ENCODE assay signal across 8 mouse cellular contexts in genomic region chr11:94629884-94630198, GRCm38 (mm10). TPM values are rescaled to one million over a fixed set of nuclear protein-coding genes. Genes with fewer than 3 reads are reported as not detected.
DNase-seq lines count a peak whose midpoint lies in the region; ATAC-seq and TF ChIP-seq lines count a peak whose summit lies in the region.

No protein-coding gene starts in this region.

- no peaks in the 10 kb centered on the region for H3K27me3 ChIP-seq in cerebellum, adult 2 months (ENCODE audit: control insufficient read depth, insufficient read depth, low read length)
- no peaks in the 10 kb centered on the region for H3K27me3 ChIP-seq in thymus, adult 2 months (ENCODE audit: control insufficient read depth, insufficient read depth, low read length)
- H3K27me3 ChIP-seq in liver, embryonic 14.5 days (ENCODE audit: control insufficient read depth, insufficient read depth, low read length) = no peaks in the 10 kb centered on the region
- H3K27me3 ChIP-seq in stomach, postnatal 0 days (ENCODE audit: control insufficient read depth, insufficient read depth, low read length) = no peaks in the 10 kb centered on the region

- no peak overlapping the region for H3K27ac ChIP-seq in cerebellum, adult 2 months (ENCODE audit: insufficient read depth, low read length)
- H3K27ac ChIP-seq in thymus, adult 2 months (ENCODE audit: control insufficient read depth, insufficient read depth, low read length) = no peak overlapping the region
- H3K27ac ChIP-seq in liver, embryonic 14.5 days = peak overlapping the region; percentile 43
- H3K27ac ChIP-seq in stomach, postnatal 0 days (replicated peaks) = peak overlapping the region; percentile 88

- no peaks in the 10 kb centered on the region for H3K9me3 ChIP-seq in liver, embryonic 14.5 days (ENCODE audit: control insufficient read depth, low read length)
- no peaks in the 10 kb centered on the region for H3K9me3 ChIP-seq in stomach, postnatal 0 days (ENCODE audit: control insufficient read depth, low read length)

- TF ChIP-seq CTCF in cerebellum, adult 2 months (IDR thresholded peaks at IDR 0.05; ENCODE audit: borderline replicate concordance, insufficient read depth, low read depth, low read length) = no peak
- TF ChIP-seq CTCF in thymus, adult 2 months (IDR thresholded peaks at IDR 0.05; ENCODE audit: borderline replicate concordance, control insufficient read depth, extremely low read depth, insufficient read depth, low read length, poor library complexity) = no peak
- TF ChIP-seq CTCF in liver, embryonic 14.5 days (IDR thresholded peaks at IDR 0.05; ENCODE audit: low read depth) = no peak
- no peak for TF ChIP-seq CTCF in stomach, postnatal 0 days (IDR thresholded peaks at IDR 0.05; ENCODE audit: low read depth)

- DNase-seq in cerebellum, adult 2 months = no peak
- no peak for DNase-seq in cerebellum, adult 8-10 months
- no peak for DNase-seq in thymus, adult 2 months
- no peak for DNase-seq in thymus, postnatal 14 days
- no peak for DNase-seq in liver, embryonic 14.5 days (ENCODE audit: low read depth in 3 of 3, low spot score in 3 of 3)
- no peak for DNase-seq in stomach, postnatal 0 days (ENCODE audit: low spot score)
- no peak for DNase-seq in left cerebral cortex, adult 11 months (ENCODE audit: low spot score)
- no peak for DNase-seq in cerebellum, postnatal 14 days

- peaks cover 20% of the 10 kb centered on the region for H3K36me3 ChIP-seq in thymus, adult 2 months (ENCODE audit: control insufficient read depth, insufficient read depth, low read length)
- peaks cover 27% of the 10 kb centered on the region for H3K36me3 ChIP-seq in liver, embryonic 14.5 days (replicated peaks; ENCODE audit: control insufficient read depth, insufficient read depth, low read depth)
- H3K36me3 ChIP-seq in stomach, postnatal 0 days (ENCODE audit: control insufficient read depth, insufficient read depth, low read length) = peaks cover 18% of the 10 kb centered on the region

- peaks cover 9% of the 10 kb centered on the region for H3K4me1 ChIP-seq in cerebellum, adult 2 months (ENCODE audit: control insufficient read depth, insufficient read depth, low read length)
- peaks cover 11% of the 10 kb centered on the region for H3K4me1 ChIP-seq in thymus, adult 2 months (replicated peaks; ENCODE audit: control insufficient read depth, insufficient read depth, low read length)
- peaks cover 0 to 12% of the 10 kb centered on the region in 2 experiments; a peak in 2 of 4 replicates for H3K4me1 ChIP-seq in liver, embryonic 14.5 days (replicated peaks; ENCODE audit: control insufficient read depth in 2 of 2, insufficient read depth in 2 of 2, low read length in 1 of 2)
- H3K4me1 ChIP-seq in stomach, postnatal 0 days (replicated peaks; ENCODE audit: control insufficient read depth, insufficient read depth) = no peaks in the 10 kb centered on the region

- H3K9ac ChIP-seq in liver, embryonic 14.5 days (replicated peaks) = peak overlapping the region; percentile 91
- peak overlapping the region; percentile 86 for H3K9ac ChIP-seq in stomach, postnatal 0 days (ENCODE audit: low read length)

- no peak for TF ChIP-seq EP300 in liver, embryonic 14.5 days (IDR thresholded peaks at IDR 0.05; ENCODE audit: low read depth)
- TF ChIP-seq EP300 in stomach, postnatal 0 days (optimal IDR thresholded peaks at IDR 0.05) = no peak

- no peak for TF ChIP-seq POLR2A in cerebellum, adult 2 months (IDR thresholded peaks at IDR 0.05; ENCODE audit: borderline replicate concordance, insufficient read depth, low read length)
- no peak for TF ChIP-seq POLR2A in thymus, adult 2 months (IDR thresholded peaks at IDR 0.05; ENCODE audit: control insufficient read depth, extremely low read depth, insufficient read depth, low read length, poor library complexity)

- peak; percentile 70 for ATAC-seq in liver, embryonic 14.5 days (ENCODE audit: insufficient read depth)
- peak; percentile 66 for ATAC-seq in stomach, postnatal 0 days (ENCODE audit: low FRiP score, low TSS enrichment)

- peak overlapping the region; percentile 90 for H3K4me2 ChIP-seq in liver, embryonic 14.5 days (ENCODE audit: low read depth)
- H3K4me2 ChIP-seq in stomach, postnatal 0 days (replicated peaks; ENCODE audit: low read depth) = peak overlapping the region; percentile 95

- H3K4me3 ChIP-seq in cerebellum, adult 2 months (replicated peaks; ENCODE audit: insufficient read depth, low read depth, low read length) = peak overlapping the region; percentile 90
- peak overlapping the region; percentile 69 for H3K4me3 ChIP-seq in thymus, adult 2 months (ENCODE audit: control insufficient read depth, insufficient read depth, low read length)
- H3K4me3 ChIP-seq in liver, embryonic 14.5 days (ENCODE audit: insufficient read depth in 1 of 2, low read depth in 2 of 2, low read length in 2 of 2) = peak overlapping the region; percentile 83 to 89
- peak overlapping the region; percentile 94 for H3K4me3 ChIP-seq in stomach, postnatal 0 days (ENCODE audit: low read depth, low read length)

- WGBS in cerebellum, adult 2 months = 1% methylated on average over 28 of the region's 28 CpGs
- under 1% methylated on average over 28 of the region's 28 CpGs for WGBS in thymus, adult 2 months
- WGBS in liver, embryonic 14.5 days (ENCODE audit: insufficient replicate concordance) = under 1% methylated on average over 28 of the region's 28 CpGs
- WGBS in stomach, postnatal 0 days = under 1% methylated on average over 27 of the region's 28 CpGs

RNA-seq across cellular contexts. Expression of gene Lrrc59, which starts 0.3 kb away (rescaled TPM):
- polyA plus RNA-seq in cerebellum, adult 2 months (2012; rRNA removed) = 71.9 and 72.1 TPM in 2 replicates
- polyA plus RNA-seq in thymus, adult 2 months (2012; rRNA removed) = 62.3 and 68.2 TPM in 2 replicates
- 36.3 and 52.7 TPM in 2 replicates for polyA plus RNA-seq in liver, embryonic 14.5 days (2012; rRNA removed)
- 66.4 and 73.4 TPM in 2 replicates for polyA plus RNA-seq in liver, embryonic 14.5 days (2014; fragmentation: Nextera tagmentation; extraction: Ambion mirVana)
- 101 and 109 TPM in 2 replicates for polyA plus RNA-seq in stomach, postnatal 0 days (2015; fragmentation: Nextera tagmentation; extraction: Ambion mirVana)

RNA-seq across cellular contexts. Expression of gene Mrpl27, which starts 23.7 kb away (rescaled TPM):
- 129 and 136 TPM in 2 replicates for polyA plus RNA-seq in cerebellum, adult 2 months (2012; rRNA removed)
- polyA plus RNA-seq in thymus, adult 2 months (2012; rRNA removed) = 33.9 and 34.7 TPM in 2 replicates
- 45.0 and 61.3 TPM in 2 replicates for polyA plus RNA-seq in liver, embryonic 14.5 days (2012; rRNA removed)
- polyA plus RNA-seq in liver, embryonic 14.5 days (2014; fragmentation: Nextera tagmentation; extraction: Ambion mirVana) = 56.8 and 58.6 TPM in 2 replicates
- 123 and 124 TPM in 2 replicates for polyA plus RNA-seq in stomach, postnatal 0 days (2015; fragmentation: Nextera tagmentation; extraction: Ambion mirVana)

RNA-seq across cellular contexts. Expression of gene Eme1, which starts 23.9 kb away (rescaled TPM):
- polyA plus RNA-seq in cerebellum, adult 2 months (2012; rRNA removed) = 0.21 and 0.30 TPM in 2 replicates
- 8.9 and 12.8 TPM in 2 replicates for polyA plus RNA-seq in thymus, adult 2 months (2012; rRNA removed)
- polyA plus RNA-seq in liver, embryonic 14.5 days (2012; rRNA removed) = 12.8 and 15.4 TPM in 2 replicates
- polyA plus RNA-seq in liver, embryonic 14.5 days (2014; fragmentation: Nextera tagmentation; extraction: Ambion mirVana) = 13.0 and 15.7 TPM in 2 replicates
- polyA plus RNA-seq in stomach, postnatal 0 days (2015; fragmentation: Nextera tagmentation; extraction: Ambion mirVana) = 2.7 and 3.4 TPM in 2 replicates

RNA-seq across cellular contexts. Expression of gene Acsf2, which starts 28.2 kb away (rescaled TPM):
- 13.1 and 15.2 TPM in 2 replicates for polyA plus RNA-seq in cerebellum, adult 2 months (2012; rRNA removed)
- polyA plus RNA-seq in thymus, adult 2 months (2012; rRNA removed) = 15.8 and 24.6 TPM in 2 replicates
- 3.2 and 3.9 TPM in 2 replicates for polyA plus RNA-seq in liver, embryonic 14.5 days (2012; rRNA removed)
- polyA plus RNA-seq in liver, embryonic 14.5 days (2014; fragmentation: Nextera tagmentation; extraction: Ambion mirVana) = 1.3 and 1.4 TPM in 2 replicates
- 2.5 and 3.0 TPM in 2 replicates for polyA plus RNA-seq in stomach, postnatal 0 days (2015; fragmentation: Nextera tagmentation; extraction: Ambion mirVana)

RNA-seq across cellular contexts. Expression of gene Xylt2, which starts 47.5 kb away (rescaled TPM):
- polyA plus RNA-seq in cerebellum, adult 2 months (2012; rRNA removed) = 30.5 and 30.7 TPM in 2 replicates
- 81.9 and 95.3 TPM in 2 replicates for polyA plus RNA-seq in thymus, adult 2 months (2012; rRNA removed)
- polyA plus RNA-seq in liver, embryonic 14.5 days (2012; rRNA removed) = 2.8 and 3.6 TPM in 2 replicates
- polyA plus RNA-seq in liver, embryonic 14.5 days (2014; fragmentation: Nextera tagmentation; extraction: Ambion mirVana) = 1.8 and 2.7 TPM in 2 replicates
- 8.4 and 8.6 TPM in 2 replicates for polyA plus RNA-seq in stomach, postnatal 0 days (2015; fragmentation: Nextera tagmentation; extraction: Ambion mirVana)

Comparison
In these comparisons a context has a peak if more than half of its experiments do, and no peak if none do; other contexts are left out.
1. H3K27ac ChIP-seq: peak in liver, embryonic 14.5 days (single experiment) and stomach, postnatal 0 days (single experiment); none in cerebellum, adult 2 months (single experiment) and thymus, adult 2 months (single experiment).
2. Peak in every context shown above with its lines, with median percentiles within 50 percentile points of each other: H3K4me3 ChIP-seq.